Mouse (Mus musculus) embryonic facial prominence, embryonic 13.5 days (tissue): ENCODE measurements around the gene Rplp2. TPM values are rescaled to one million over a fixed set of nuclear protein-coding genes. Genes with fewer than 3 reads are reported as not detected.

Experiments used
- ATAC-seq: fragments of 200-750 bp; cut with Nextera tagmentation; 2 replicates; pipeline ENCODE4 v1.8.0; 2017; ENCODE audit warnings: low read depth; ENCODE audit not compliant: insufficient number of reproducible peaks, insufficient read depth, low FRiP score, low TSS enrichment
- H3K27ac ChIP-seq: fragments of 300-500 bp; sonication (generic); 2 replicates; pipeline ENCODE4 v1.5.1; 2015; ENCODE audit warnings: moderate library complexity, mild to moderate bottlenecking, inconsistent platforms
- H3K27me3 ChIP-seq: fragments of 300-500 bp; sonication (generic); 2 replicates; pipeline ENCODE4 v1.6.1; 2015; ENCODE audit warnings: mild to moderate bottlenecking, inconsistent platforms
- H3K36me3 ChIP-seq: fragments of 300-500 bp; sonication (generic); 2 replicates; pipeline ENCODE4 v1.6.1; 2015; ENCODE audit warnings: mild to moderate bottlenecking, inconsistent platforms
- H3K4me1 ChIP-seq: fragments of 300-500 bp; sonication (generic); 2 replicates; pipeline ENCODE4 v1.6.1; 2015; ENCODE audit warnings: inconsistent platforms
- H3K4me2 ChIP-seq: fragments of 300-500 bp; sonication (generic); 2 replicates; pipeline ENCODE4 v1.6.1; 2015; ENCODE audit warnings: moderate library complexity, mild to moderate bottlenecking, inconsistent platforms
- H3K4me3 ChIP-seq: fragments of 300-500 bp; sonication (generic); 2 replicates; pipeline ENCODE4 v1.5.1; 2015; ENCODE audit warnings: mild to moderate bottlenecking, inconsistent platforms
- H3K9ac ChIP-seq: fragments of 300-500 bp; sonication (generic); 2 replicates; pipeline ENCODE4 v1.6.1; 2015; ENCODE audit warnings: mild to moderate bottlenecking, inconsistent platforms
- H3K9me3 ChIP-seq: fragments of 300-500 bp; sonication (generic); 2 replicates; pipeline ENCODE4 v1.6.1; 2016; ENCODE audit warnings: inconsistent platforms
- WGBS: fragments of 180-500 bp; shearing (Covaris S2); methylation state at CpG from one replicate; pipeline ENCODE4 v1.1.7; 2015; ENCODE audit warnings: mixed read lengths; 5-methylcytosine and 5-hydroxymethylcytosine counted together
- polyA plus RNA-seq: library from polyadenylated mRNA; unstranded; fragments of >200 nt; fragmentation: Nextera tagmentation; extraction: Ambion mirVana; gene quantifications from 2 replicates; pipeline ENCODE4 v1.2.1, GENCODE M21; 2015

Rplp2 gene
- polyA plus RNA-seq, 1 experiment from 2014 or later: 1,500 TPM

- Histone ChIP-seq H3K4me3 (no peak overlapping the region), H3K4me1 (peaks cover 9% of the 10 kb centered on the region), H3K27ac (no peak overlapping the region), H3K4me2 (no peak overlapping the region), H3K9ac (peak overlapping the region; percentile 11; the same call in 1 of the 2 replicates), H3K36me3 (no peaks in the 10 kb centered on the region), H3K27me3 (no peaks in the 10 kb centered on the region), H3K9me3 (no peaks in the 10 kb centered on the region)
- ATAC-seq: no peak
- WGBS: 67% methylated on average over 8 of the region's 8 CpGs
Measured at GRCm38 (mm10) chr7:141417731-141418681, 29.2 kb upstream of the Rplp2 start.

DNA sequence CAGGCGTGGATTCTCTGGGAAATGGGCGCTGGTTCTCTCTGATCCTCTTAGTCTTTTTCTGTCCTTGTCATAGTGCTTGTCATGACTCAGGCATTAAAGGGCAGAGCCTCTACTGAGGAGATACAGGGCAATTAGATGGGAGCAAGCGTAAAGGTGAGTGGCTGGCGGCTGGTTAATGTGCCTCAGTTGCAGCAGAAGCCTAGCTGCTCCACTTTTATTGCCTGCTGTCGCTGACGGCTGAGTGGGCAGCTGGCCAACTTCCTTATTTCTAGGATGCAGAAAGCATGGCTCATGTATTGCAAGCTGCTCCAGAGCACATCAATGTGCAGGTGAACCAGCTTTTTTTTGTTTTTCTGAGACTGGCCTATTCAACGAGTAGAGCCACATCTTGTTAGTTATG lies 28.2 kb upstream of the Rplp2 start:
- Histone ChIP-seq H3K36me3 (no peaks in the 10 kb centered on the region), H3K4me3 (no peak overlapping the region), H3K9ac (peak overlapping the region; percentile 11; the same call in 1 of the 2 replicates), H3K4me1 (peaks cover 5% of the 10 kb centered on the region), H3K27ac (no peak overlapping the region), H3K27me3 (no peaks in the 10 kb centered on the region), H3K4me2 (no peak overlapping the region), H3K9me3 (no peaks in the 10 kb centered on the region)
- WGBS: 78% methylated on average over 7 of the region's 7 CpGs
- ATAC-seq: no peak

- H3K36me3 ChIP-seq: no peaks in the 10 kb centered on the region
- no peak overlapping the region for H3K27ac ChIP-seq
- no peaks in the 10 kb centered on the region for H3K27me3 ChIP-seq
- no peak overlapping the region for H3K9ac ChIP-seq
- 82% methylated on average over 9 of the region's 9 CpGs for WGBS
- H3K4me2 ChIP-seq: no peak overlapping the region
- no peaks in the 10 kb centered on the region for H3K9me3 ChIP-seq
- H3K4me1 ChIP-seq: no peaks in the 10 kb centered on the region
- ATAC-seq: no peak
- no peak overlapping the region for H3K4me3 ChIP-seq
Measured at GRCm38 (mm10) chr7:141420030-141420702, 27.0 kb upstream of the Rplp2 start.

GRCm38 (mm10) chr7:141423811-141424210 lies 23.4 kb upstream of the Rplp2 start:
- ATAC-seq: no peak
- Histone ChIP-seq H3K4me1 (0 out of 2 replicates have a peak, but pooled peaks cover 4% of the 10 kb centered on the region), H3K27ac (no peak overlapping the region), H3K4me2 (no peak overlapping the region), H3K4me3 (no peak overlapping the region), H3K36me3 (no peaks in the 10 kb centered on the region), H3K9me3 (no peaks in the 10 kb centered on the region), H3K27me3 (no peaks in the 10 kb centered on the region), H3K9ac (no peak overlapping the region)
- WGBS: 70% methylated on average over 4 of the region's 4 CpGs

GRCm38 (mm10) chr7:141426948-141427730 lies 20.0 kb upstream of the Rplp2 start:
- H3K27ac ChIP-seq: no peak overlapping the region
- peaks cover 15% of the 10 kb centered on the region; the same call in 1 of the 2 replicates for H3K4me1 ChIP-seq
- no peaks in the 10 kb centered on the region for H3K9me3 ChIP-seq
- no peak overlapping the region for H3K4me2 ChIP-seq
- H3K36me3 ChIP-seq: peaks cover 21% of the 10 kb centered on the region
- ATAC-seq: no peak
- WGBS: 77% methylated on average over 12 of the region's 12 CpGs
- no peak overlapping the region for H3K9ac ChIP-seq
- H3K27me3 ChIP-seq: no peaks in the 10 kb centered on the region
- no peak overlapping the region for H3K4me3 ChIP-seq

DNA sequence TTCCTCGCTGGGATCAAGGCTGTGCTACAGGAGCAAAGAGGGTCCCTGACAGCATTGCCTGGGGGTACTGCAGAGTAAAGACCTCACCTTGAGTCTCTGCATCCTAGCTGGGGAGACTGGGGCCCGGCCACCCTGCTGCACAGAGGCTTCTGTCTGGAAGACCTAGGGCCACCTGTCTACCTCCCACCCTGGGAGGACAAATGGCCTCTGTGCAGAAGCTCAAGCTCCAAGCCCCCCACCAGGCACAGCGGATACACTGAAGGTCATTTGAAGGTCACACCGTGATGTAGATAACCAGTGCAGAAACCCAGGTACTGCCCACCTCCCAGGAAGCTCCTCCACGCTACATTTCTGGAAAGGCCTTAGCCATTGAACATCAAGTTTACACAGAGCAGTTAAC lies 18.5 kb upstream of the Rplp2 start:
- Histone ChIP-seq H3K27me3 (no peaks in the 10 kb centered on the region), H3K9me3 (no peaks in the 10 kb centered on the region), H3K4me3 (peak overlapping the region; percentile 29), H3K4me1 (peaks cover 19% of the 10 kb centered on the region), H3K36me3 (peaks cover 36% of the 10 kb centered on the region), H3K4me2 (peak overlapping the region; percentile 57), H3K9ac (peak overlapping the region; percentile 49; the same call in 1 of the 2 replicates), H3K27ac (no peak overlapping the region)
- WGBS: 54% methylated on average over 5 of the region's 5 CpGs
- no peak for ATAC-seq

- Histone ChIP-seq H3K4me2 (peak within 1 kb of the TSS; percentile 57), H3K4me3 (peak within 1 kb of the TSS; percentile 29), H3K9ac (peak within 1 kb of the TSS; percentile 49), H3K9me3 (no peaks in the 10 kb centered on the region), H3K4me1 (peaks cover 25% of the 10 kb centered on the region), H3K27ac (no peak within 1 kb of the TSS), H3K36me3 (peaks cover 38% of the 10 kb centered on the region), H3K27me3 (no peaks in the 10 kb centered on the region)
- no peak for ATAC-seq
- WGBS: 2% methylated on average over 19 of the region's 19 CpGs
Measured at GRCm38 (mm10) chr7:141429310-141429709, 17.9 kb upstream of the Rplp2 start, which contains the start of gene Cend1. Gene Cend1, minus strand, starts transcription at chr7:141429491.

- Histone ChIP-seq H3K36me3 (peaks cover 38% of the 10 kb centered on the region), H3K9me3 (no peaks in the 10 kb centered on the region), H3K27ac (no peak overlapping the region), H3K27me3 (no peaks in the 10 kb centered on the region), H3K4me3 (peak overlapping the region; percentile 29; the same call in 1 of the 2 replicates), H3K9ac (peak overlapping the region; percentile 49; the same call in 1 of the 2 replicates), H3K4me2 (peak overlapping the region; percentile 57), H3K4me1 (peaks cover 32% of the 10 kb centered on the region)
- WGBS: 68% methylated on average over 9 of the region's 9 CpGs
- no peak for ATAC-seq
Measured at GRCm38 (mm10) chr7:141429840-141430584, 17.2 kb upstream of the Rplp2 start.

DNA sequence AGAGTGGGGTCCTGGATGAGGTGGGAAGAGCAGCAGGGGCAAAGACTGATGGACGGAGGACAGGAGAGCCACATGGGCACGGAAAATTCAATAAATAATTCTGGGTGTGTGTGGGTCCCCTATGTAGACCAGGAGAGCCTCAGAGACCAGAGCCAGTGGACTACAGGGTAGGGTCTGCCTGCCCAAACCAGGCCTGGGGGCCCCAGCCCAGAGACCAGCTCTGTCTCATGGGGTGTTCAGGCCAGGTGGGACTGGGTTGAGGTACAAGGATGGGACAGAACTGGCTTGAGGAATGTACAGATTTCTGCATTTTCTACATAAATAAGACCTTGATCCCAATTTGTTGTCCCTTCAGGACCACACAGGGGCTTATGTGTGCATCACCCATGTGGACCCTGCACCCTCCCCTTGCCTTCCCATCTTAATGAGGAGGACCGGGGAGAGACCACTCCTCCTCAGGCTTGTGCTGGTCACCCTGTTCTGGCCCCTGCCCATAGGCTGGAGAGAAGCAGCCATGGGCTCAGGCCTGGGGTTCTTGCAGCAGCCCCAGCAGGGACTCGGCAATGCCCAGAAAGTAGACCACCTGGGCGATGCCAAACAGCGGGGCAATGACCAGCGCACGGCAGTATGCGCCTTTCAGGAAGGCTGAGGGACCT lies 16.5 kb upstream of the Rplp2 start:
- Histone ChIP-seq H3K27ac (no peak overlapping the region), H3K9me3 (no peaks in the 10 kb centered on the region), H3K4me1 (peaks cover 38% of the 10 kb centered on the region), H3K4me3 (no peak overlapping the region), H3K9ac (no peak overlapping the region), H3K27me3 (no peaks in the 10 kb centered on the region), H3K4me2 (no peak overlapping the region), H3K36me3 (peaks cover 38% of the 10 kb centered on the region)
- ATAC-seq: no peak
- WGBS: 95% methylated on average over 9 of the region's 9 CpGs

DNA sequence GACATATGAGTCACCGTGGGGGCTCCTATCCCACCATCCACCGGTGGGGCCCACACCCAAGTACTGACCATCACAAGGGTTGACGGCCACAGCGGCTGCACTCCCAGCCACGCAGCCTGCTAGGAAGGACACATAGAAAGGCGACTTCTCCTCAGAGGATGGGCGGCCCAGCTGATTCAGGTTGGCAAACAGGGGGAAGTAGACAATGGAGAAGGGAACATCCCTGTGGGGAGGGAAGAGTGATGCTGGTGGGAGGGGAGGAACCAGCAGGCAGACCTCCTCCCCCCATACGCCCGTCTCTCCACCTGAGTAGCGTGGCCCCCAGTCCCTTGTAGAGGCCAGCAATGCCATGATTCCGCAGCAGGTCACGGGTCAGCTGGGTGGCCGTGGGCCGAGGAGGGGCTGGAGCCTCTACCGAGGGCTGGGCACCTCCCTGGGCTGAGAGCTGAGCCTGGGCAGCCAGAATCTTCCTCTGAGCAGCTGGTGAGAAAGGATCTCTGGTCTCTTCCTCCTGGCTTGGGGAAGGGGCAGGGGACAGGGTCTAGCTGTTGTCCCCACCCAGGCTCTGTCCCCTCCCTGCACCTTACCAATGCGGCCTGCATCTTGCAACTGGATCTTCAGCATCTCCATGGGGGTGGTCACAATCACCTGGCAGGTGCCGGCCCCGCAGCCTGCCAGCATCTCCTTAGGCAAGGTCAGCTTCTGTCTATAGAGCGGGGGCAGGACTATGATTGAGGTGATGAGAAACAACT lies 15.6 kb upstream of the Rplp2 start:
- Histone ChIP-seq H3K4me2 (no peak overlapping the region), H3K4me1 (peaks cover 47% of the 10 kb centered on the region), H3K27ac (no peak overlapping the region), H3K9me3 (no peaks in the 10 kb centered on the region), H3K4me3 (no peak overlapping the region), H3K36me3 (peaks cover 38% of the 10 kb centered on the region), H3K9ac (no peak overlapping the region), H3K27me3 (no peaks in the 10 kb centered on the region)
- WGBS: 95% methylated on average over 19 of the region's 19 CpGs
- ATAC-seq: no peak
